Mouse (Mus musculus): ENCODE data around the gene Gm12845. TPM values are rescaled to one million over a fixed set of nuclear protein-coding genes. Genes with fewer than 3 reads are reported as not detected.

Gene Gm12845
- total RNA-seq, 2 experiments from 2014 or later, result not detected

Other genes with a start within 250 kb of the Gm12845 start
- gene Rnf220, start 227.4 kb upstream of the Gm12845 start, total RNA-seq (2021), result 100 to 1,000 TPM; 140 to 143 TPM
- gene Eri3, start 174.0 kb upstream of the Gm12845 start, total RNA-seq (2021), result 100 to 1,000 TPM; 257 to 277 TPM
- 10 to 100 TPM; 46.1 to 47.6 TPM for gene Dmap1, start 42.1 kb upstream of the Gm12845 start, total RNA-seq (2021)
- not detected for gene Klf17, start 41.2 kb downstream of the Gm12845 start, total RNA-seq (2021)
- gene Slc6a9, start 110.1 kb downstream of the Gm12845 start, total RNA-seq (2021), result 10 to 100 TPM; 33.4 to 34.1 TPM
- gene Ccdc24, start 148.1 kb downstream of the Gm12845 start, total RNA-seq (2021), result 1 to 10 TPM; 6.0 to 8.2 TPM
- 100 to 1,000 TPM; 168 to 172 TPM for gene B4galt2, start 159.1 kb downstream of the Gm12845 start, total RNA-seq (2021)
- gene Atp6v0b, start 162.9 kb downstream of the Gm12845 start, total RNA-seq (2021), result 100 to 1,000 TPM; 306 to 331 TPM
- gene Dph2, start 167.6 kb downstream of the Gm12845 start, total RNA-seq (2021), result 10 to 100 TPM; 12.9 to 15.1 TPM
- gene Ipo13, start 190.6 kb downstream of the Gm12845 start, total RNA-seq (2021), result 100 to 1,000 TPM; 112 to 114 TPM
- 1 to 10 TPM; 2.5 to 3.3 TPM for gene Artn, start 205.4 kb downstream of the Gm12845 start, total RNA-seq (2021)

All from left cerebral cortex, postnatal 4 days (tissue).